Mouse (Mus musculus): ENCODE data around the gene Ndufb8. TPM values are rescaled to one million over a fixed set of nuclear protein-coding genes. Genes with fewer than 3 reads are reported as not detected.
A peak's percentile ranks its signal among the peaks of the same experiment; 100 is the strongest.

The Ndufb8 gene
- total and polyA plus RNA-seq, 2 experiments from 2014 or later, result 560 to 841 TPM

DNA sequence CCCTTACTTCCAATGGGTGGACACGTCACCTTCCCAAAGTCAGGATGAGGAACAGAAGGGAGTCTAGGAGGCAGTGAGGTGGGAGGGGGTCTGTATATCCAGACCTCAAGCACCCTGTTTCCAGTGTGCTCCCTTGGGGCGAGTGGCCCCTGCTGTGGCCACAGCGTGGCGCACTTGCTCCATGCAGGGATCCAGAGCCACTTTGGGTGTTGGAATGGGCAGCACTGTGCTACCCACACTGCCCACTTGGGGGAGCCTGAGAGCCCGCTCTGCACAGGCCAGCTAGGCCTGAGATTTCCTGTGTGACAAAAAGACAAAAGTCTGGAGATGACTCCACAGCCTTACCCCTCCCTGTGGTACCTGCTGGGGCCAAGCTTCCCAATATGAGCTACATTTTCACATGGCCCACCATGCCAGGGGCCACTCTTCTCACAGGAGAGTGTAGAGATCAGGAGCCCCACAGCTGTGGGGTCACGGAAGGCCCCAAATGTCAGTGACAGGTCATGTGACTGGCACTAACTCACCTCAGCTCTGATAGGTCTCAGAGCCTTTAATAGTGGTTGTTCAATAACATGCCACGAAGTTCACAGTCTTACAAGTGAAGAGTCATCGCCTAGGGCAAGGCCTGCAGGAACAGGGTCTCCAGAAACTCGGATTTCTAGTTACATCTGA, 27.5 kb upstream of the Ndufb8 start:
- no peak overlapping the region for H3K4me3 ChIP-seq (ENCODE audit: low read depth, low read length)
- 31% methylated on average over 9 of the region's 9 CpGs for WGBS
- no peak overlapping the region for H3K9ac ChIP-seq (replicated peaks; ENCODE audit: low read length, poor library complexity, severe bottlenecking)
- no peak overlapping the region for H3K4me2 ChIP-seq (ENCODE audit: low read depth, low read length, poor library complexity, severe bottlenecking)
- DNase-seq (ENCODE audit: low spot score) (peak; percentile 90), ATAC-seq (ENCODE audit: low FRiP score) (peak; percentile 77)
- H3K27me3 ChIP-seq (ENCODE audit: insufficient read depth, low read length), result peaks cover 24% of the 10 kb centered on the region
- H3K4me1 ChIP-seq (ENCODE audit: insufficient read depth, low read length), result no peaks in the 10 kb centered on the region
- no peaks in the 10 kb centered on the region for H3K36me3 ChIP-seq (ENCODE audit: insufficient read depth, low read length)
- H3K9me3 ChIP-seq (ENCODE audit: low read length), result no peaks in the 10 kb centered on the region
- H3K27ac ChIP-seq (ENCODE audit: low read depth, low read length), result no peak overlapping the region
- peak; percentile 100 for TF ChIP-seq CTCF (IDR thresholded peaks at IDR 0.05)

DNA sequence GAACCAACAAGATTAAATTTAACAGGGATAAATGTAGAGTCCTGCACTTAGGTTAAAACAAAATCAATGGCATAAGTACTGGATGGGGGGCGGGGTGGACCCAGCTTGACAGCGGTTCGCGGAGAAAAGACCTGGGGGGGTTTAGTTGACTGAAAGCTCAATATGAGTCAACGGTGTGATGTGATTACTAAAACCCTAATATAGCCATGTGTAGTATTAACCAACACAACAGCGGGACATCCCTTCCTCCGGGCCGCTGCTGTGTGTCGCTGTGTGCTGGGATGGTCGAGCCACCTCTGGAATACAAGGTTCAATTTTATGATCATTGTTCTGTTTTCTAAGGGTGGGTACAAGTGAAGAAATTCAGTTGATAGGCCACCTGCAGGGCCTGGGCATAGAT, 26.9 kb upstream of the Ndufb8 start:
- no peak overlapping the region for H3K9ac ChIP-seq (replicated peaks; ENCODE audit: low read length, poor library complexity, severe bottlenecking)
- H3K4me2 ChIP-seq (ENCODE audit: low read depth, low read length, poor library complexity, severe bottlenecking), result no peak overlapping the region
- H3K4me1 ChIP-seq (ENCODE audit: insufficient read depth, low read length), result no peaks in the 10 kb centered on the region
- DNase-seq (ENCODE audit: low spot score), result no peak
- no peaks in the 10 kb centered on the region for H3K36me3 ChIP-seq (ENCODE audit: insufficient read depth, low read length)
- no peak overlapping the region for H3K27ac ChIP-seq (ENCODE audit: low read depth, low read length)
- no peak for TF ChIP-seq CTCF (IDR thresholded peaks at IDR 0.05)
- peaks cover 24% of the 10 kb centered on the region for H3K27me3 ChIP-seq (ENCODE audit: insufficient read depth, low read length)
- ATAC-seq (ENCODE audit: low FRiP score), result no peak
- no peaks in the 10 kb centered on the region for H3K9me3 ChIP-seq (ENCODE audit: low read length)
- no peak overlapping the region for H3K4me3 ChIP-seq (ENCODE audit: low read depth, low read length)
- WGBS, result 69% methylated on average over 10 of the region's 10 CpGs

DNA sequence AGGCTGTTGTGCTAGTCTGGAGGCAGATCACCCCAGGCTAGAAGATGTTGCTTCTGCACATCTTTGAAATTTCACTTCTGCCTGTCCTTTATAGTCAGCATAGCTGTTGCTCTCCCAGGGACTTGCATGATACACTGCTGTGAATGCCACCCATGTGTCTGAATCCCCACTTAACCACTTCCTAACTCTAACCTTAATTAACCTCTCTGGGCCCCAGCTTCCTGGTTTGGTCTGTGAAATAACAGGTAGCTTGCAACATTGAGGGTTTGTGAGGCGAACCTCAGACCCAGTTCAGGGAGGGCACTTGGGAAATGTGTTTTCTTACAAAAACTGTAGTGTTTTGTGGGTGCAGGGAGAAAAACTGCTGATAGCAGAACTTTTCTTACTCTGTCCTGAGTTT, 22.8 kb upstream of the Ndufb8 start:
- no peaks in the 10 kb centered on the region for H3K27me3 ChIP-seq (ENCODE audit: insufficient read depth, low read length)
- H3K4me1 ChIP-seq (ENCODE audit: insufficient read depth, low read length), result no peaks in the 10 kb centered on the region
- no peaks in the 10 kb centered on the region for H3K9me3 ChIP-seq (ENCODE audit: low read length)
- DNase-seq (ENCODE audit: low spot score), result no peak
- no peak overlapping the region for H3K9ac ChIP-seq (replicated peaks; ENCODE audit: low read length, poor library complexity, severe bottlenecking)
- peaks cover 16% of the 10 kb centered on the region for H3K36me3 ChIP-seq (ENCODE audit: insufficient read depth, low read length)
- 71% methylated on average over 1 of the region's 1 CpGs for WGBS
- no peak overlapping the region for H3K27ac ChIP-seq (ENCODE audit: low read depth, low read length)
- H3K4me2 ChIP-seq (ENCODE audit: low read depth, low read length, poor library complexity, severe bottlenecking), result no peak overlapping the region
- ATAC-seq (ENCODE audit: low FRiP score), result no peak
- no peak overlapping the region for H3K4me3 ChIP-seq (ENCODE audit: low read depth, low read length)
- TF ChIP-seq CTCF (IDR thresholded peaks at IDR 0.05), result no peak

DNA sequence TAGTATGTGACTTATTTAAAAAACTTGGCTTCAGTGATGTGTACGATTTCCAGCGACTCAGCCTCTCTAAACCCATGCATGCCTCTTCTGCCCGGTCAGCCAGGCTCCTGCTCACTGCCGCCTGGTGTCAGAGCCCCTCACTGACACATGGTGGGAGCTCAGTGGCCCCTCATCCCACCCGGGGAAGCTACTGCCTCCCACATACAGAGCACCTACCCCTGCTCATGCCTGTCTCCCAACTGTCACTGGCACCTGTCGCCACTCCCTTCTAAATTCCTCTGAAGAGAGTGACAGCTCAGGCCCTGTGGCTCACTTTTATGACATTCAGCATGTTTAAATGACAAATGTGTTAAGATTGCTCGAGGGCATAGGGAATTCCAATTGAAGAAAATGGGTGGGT, 21.0 kb upstream of the Ndufb8 start:
- ATAC-seq (ENCODE audit: low FRiP score), result no peak
- Histone ChIP-seq H3K27me3 (ENCODE audit: insufficient read depth, low read length) (no peaks in the 10 kb centered on the region), H3K9me3 (ENCODE audit: low read length) (no peaks in the 10 kb centered on the region), H3K9ac (replicated peaks; ENCODE audit: low read length, poor library complexity, severe bottlenecking) (no peak overlapping the region), H3K27ac (ENCODE audit: low read depth, low read length) (no peak overlapping the region), H3K4me2 (ENCODE audit: low read depth, low read length, poor library complexity, severe bottlenecking) (no peak overlapping the region), H3K4me3 (ENCODE audit: low read depth, low read length) (no peak overlapping the region), H3K4me1 (ENCODE audit: insufficient read depth, low read length) (no peaks in the 10 kb centered on the region), H3K36me3 (ENCODE audit: insufficient read depth, low read length) (peaks cover 33% of the 10 kb centered on the region)
- DNase-seq (ENCODE audit: low spot score), result no peak
- TF ChIP-seq CTCF (IDR thresholded peaks at IDR 0.05), result no peak
- 80% methylated on average over 7 of the region's 7 CpGs for WGBS

DNA sequence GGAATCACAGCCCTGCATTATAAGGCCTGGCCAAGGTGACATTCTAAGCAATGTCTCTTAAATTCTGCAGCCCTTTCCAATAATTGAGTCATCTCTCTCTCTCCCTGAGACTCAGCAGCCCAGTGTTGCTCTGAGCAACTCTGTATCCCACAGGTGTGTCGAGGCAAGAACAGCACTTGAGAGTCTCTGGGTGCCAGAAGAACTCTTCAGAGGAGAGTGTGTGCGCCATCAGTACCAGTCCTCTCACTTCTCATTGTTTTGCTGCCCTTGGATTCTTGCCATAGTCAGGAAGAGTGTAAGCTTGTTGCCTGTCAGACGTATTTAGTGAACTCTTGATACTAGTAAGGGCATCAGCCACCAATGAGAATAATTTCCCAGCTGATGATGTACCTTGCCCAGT, 12.5 kb upstream of the Ndufb8 start:
- Histone ChIP-seq H3K9ac (replicated peaks; ENCODE audit: low read length, poor library complexity, severe bottlenecking) (no peak overlapping the region), H3K27me3 (ENCODE audit: insufficient read depth, low read length) (no peaks in the 10 kb centered on the region), H3K4me2 (ENCODE audit: low read depth, low read length, poor library complexity, severe bottlenecking) (no peak overlapping the region), H3K4me3 (ENCODE audit: low read depth, low read length) (no peak overlapping the region), H3K27ac (ENCODE audit: low read depth, low read length) (no peak overlapping the region), H3K36me3 (ENCODE audit: insufficient read depth, low read length) (peaks cover 67% of the 10 kb centered on the region), H3K4me1 (ENCODE audit: insufficient read depth, low read length) (peaks cover 10% of the 10 kb centered on the region), H3K9me3 (ENCODE audit: low read length) (no peaks in the 10 kb centered on the region)
- no peak for TF ChIP-seq CTCF (IDR thresholded peaks at IDR 0.05)
- WGBS, result 89% methylated on average over 3 of the region's 3 CpGs
- no peak for DNase-seq (ENCODE audit: low spot score)
- ATAC-seq (ENCODE audit: low FRiP score), result no peak

DNA sequence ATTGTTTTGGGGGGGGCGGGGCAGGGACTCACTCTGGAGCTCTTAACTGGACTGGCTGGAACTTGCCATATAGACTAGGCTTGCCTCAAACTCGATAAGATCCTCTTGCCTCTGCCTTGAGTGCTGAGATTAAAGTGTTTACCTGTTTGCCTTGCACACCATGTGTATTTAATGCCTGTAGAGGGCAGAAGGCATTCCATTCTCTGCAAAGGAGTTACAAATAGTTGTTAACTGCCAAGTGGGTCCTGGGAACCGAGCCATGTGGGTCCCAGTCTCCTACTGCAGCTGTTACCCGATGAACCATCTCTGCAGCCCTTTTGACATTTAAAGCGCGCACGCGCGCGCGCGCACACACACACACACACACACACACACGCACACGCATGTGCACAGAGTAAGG, 8.8 kb upstream of the Ndufb8 start:
- H3K27ac ChIP-seq (ENCODE audit: low read depth, low read length), result no peak overlapping the region
- H3K27me3 ChIP-seq (ENCODE audit: insufficient read depth, low read length), result no peaks in the 10 kb centered on the region
- H3K4me2 ChIP-seq (ENCODE audit: low read depth, low read length, poor library complexity, severe bottlenecking), result peak overlapping the region; percentile 76
- peaks cover 31% of the 10 kb centered on the region for H3K36me3 ChIP-seq (ENCODE audit: insufficient read depth, low read length)
- H3K4me1 ChIP-seq (ENCODE audit: insufficient read depth, low read length), result peaks cover 10% of the 10 kb centered on the region
- no peak overlapping the region for H3K9ac ChIP-seq (replicated peaks; ENCODE audit: low read length, poor library complexity, severe bottlenecking)
- no peak overlapping the region; the same call in 1 of the 2 replicates for H3K4me3 ChIP-seq (ENCODE audit: low read depth, low read length)
- peak; percentile 16; the same call in 1 of the 2 replicates for TF ChIP-seq CTCF (IDR thresholded peaks at IDR 0.05)
- DNase-seq (ENCODE audit: low spot score) (no peak), ATAC-seq (ENCODE audit: low FRiP score) (no peak)
- 90% methylated on average over 14 of the region's 14 CpGs for WGBS
- no peaks in the 10 kb centered on the region for H3K9me3 ChIP-seq (ENCODE audit: low read length)

Measured in midbrain, postnatal 0 days (tissue).